Mouse (Mus musculus): ENCODE measurements around the gene Rnf183. TPM values are rescaled to one million over a fixed set of nuclear protein-coding genes. Genes with fewer than 3 reads are reported as not detected.

Rnf183 gene
- polyA plus RNA-seq, 1 experiment from 2014 or later: not detected

DNA sequence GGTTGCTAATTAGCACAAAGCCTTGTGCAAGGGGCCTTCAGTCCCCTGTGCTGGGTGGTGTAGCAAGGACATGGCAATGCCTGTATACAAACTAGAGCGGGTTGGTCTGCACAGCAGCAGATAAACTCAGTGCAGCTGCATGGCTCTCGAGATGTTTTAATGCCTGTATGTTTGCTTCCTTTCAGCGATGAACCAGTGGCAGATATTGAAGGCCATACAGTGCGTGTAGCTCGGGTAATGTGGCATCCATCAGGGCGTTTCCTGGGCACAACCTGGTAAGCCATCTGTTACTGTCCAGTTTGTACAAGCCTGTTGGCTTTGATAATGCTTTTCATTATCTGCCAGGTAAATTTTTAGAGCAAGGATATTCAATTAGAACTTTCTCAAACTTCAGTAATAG lies 16.0 kb downstream of the Rnf183 start:
- H3K4me1 ChIP-seq (ENCODE audit: control insufficient read depth, insufficient read depth, low read length): no peaks in the 10 kb centered on the region
- H3K9ac ChIP-seq (ENCODE audit: low read length): no peak overlapping the region
- H3K9me3 ChIP-seq (ENCODE audit: control insufficient read depth, low read length): no peaks in the 10 kb centered on the region
- WGBS: 97% methylated on average over 6 of the region's 6 CpGs
- no peak overlapping the region for H3K4me3 ChIP-seq (ENCODE audit: low read depth, low read length)
- H3K27me3 ChIP-seq (ENCODE audit: control insufficient read depth, insufficient read depth, low read length): no peaks in the 10 kb centered on the region
- peaks cover 42% of the 10 kb centered on the region for H3K36me3 ChIP-seq (ENCODE audit: control insufficient read depth, insufficient read depth, low read length)
- DNase-seq (ENCODE audit: low spot score) (no peak), ATAC-seq (ENCODE audit: insufficient number of reproducible peaks, low FRiP score, low TSS enrichment, low read depth) (no peak)
- no peak overlapping the region for H3K4me2 ChIP-seq (ENCODE audit: low read depth, severe bottlenecking)
- H3K27ac ChIP-seq (replicated peaks; ENCODE audit: low read depth, low read length): no peak overlapping the region

DNA sequence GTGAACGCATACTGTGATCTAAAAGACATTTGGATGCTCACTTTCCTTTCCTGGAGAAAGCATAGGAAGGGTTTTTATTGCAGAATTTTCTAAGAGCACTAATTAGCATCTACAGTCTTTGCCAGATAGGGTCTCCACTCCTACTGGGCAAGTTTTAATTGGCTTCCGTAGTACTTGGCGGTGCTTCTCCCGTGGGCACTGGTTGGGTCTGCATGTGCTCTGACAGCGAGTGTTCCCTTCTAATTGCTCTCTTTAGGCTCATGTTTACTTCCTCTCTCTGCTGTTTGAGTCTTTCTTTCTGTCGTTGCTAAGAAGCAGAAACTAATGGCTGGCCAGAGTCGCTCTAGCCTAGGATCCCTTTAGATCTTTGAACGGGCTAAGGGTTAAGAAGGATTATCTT lies 16.6 kb downstream of the Rnf183 start:
- H3K27ac ChIP-seq (replicated peaks; ENCODE audit: low read depth, low read length): no peak overlapping the region
- H3K4me2 ChIP-seq (ENCODE audit: low read depth, severe bottlenecking): no peak overlapping the region
- H3K4me3 ChIP-seq (ENCODE audit: low read depth, low read length): no peak overlapping the region
- DNase-seq (ENCODE audit: low spot score) (no peak), ATAC-seq (ENCODE audit: insufficient number of reproducible peaks, low FRiP score, low TSS enrichment, low read depth) (no peak)
- peaks cover 36% of the 10 kb centered on the region for H3K36me3 ChIP-seq (ENCODE audit: control insufficient read depth, insufficient read depth, low read length)
- no peaks in the 10 kb centered on the region for H3K9me3 ChIP-seq (ENCODE audit: control insufficient read depth, low read length)
- H3K9ac ChIP-seq (ENCODE audit: low read length): no peak overlapping the region
- no peaks in the 10 kb centered on the region for H3K4me1 ChIP-seq (ENCODE audit: control insufficient read depth, insufficient read depth, low read length)
- 81% methylated on average over 8 of the region's 8 CpGs for WGBS
- no peaks in the 10 kb centered on the region for H3K27me3 ChIP-seq (ENCODE audit: control insufficient read depth, insufficient read depth, low read length)

DNA sequence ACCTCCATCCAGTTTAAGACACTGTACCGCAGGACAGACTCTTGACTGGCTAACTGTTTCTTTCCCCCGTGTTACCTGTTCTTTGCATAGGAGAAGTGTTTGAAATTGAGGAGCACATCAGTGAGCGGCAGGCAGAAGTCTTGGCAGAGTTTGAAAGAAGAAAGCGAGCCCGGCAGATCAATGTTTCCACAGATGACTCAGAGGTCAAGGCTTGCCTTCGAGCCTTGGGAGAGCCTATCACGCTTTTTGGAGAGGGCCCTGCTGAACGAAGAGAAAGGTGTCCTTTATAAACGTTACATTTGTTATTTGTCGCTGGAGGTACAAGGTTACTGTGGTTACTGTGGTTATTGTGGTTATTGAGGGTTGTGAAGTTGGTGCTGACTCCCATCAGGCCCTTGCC lies 23.4 kb downstream of the Rnf183 start:
- H3K4me1 ChIP-seq (ENCODE audit: control insufficient read depth, insufficient read depth, low read length): 0 out of 2 replicates have a peak, but pooled peaks cover 2% of the 10 kb centered on the region
- no peaks in the 10 kb centered on the region for H3K27me3 ChIP-seq (ENCODE audit: control insufficient read depth, insufficient read depth, low read length)
- WGBS: 96% methylated on average over 10 of the region's 10 CpGs
- DNase-seq (ENCODE audit: low spot score): no peak
- H3K27ac ChIP-seq (replicated peaks; ENCODE audit: low read depth, low read length): no peak overlapping the region
- no peak overlapping the region for H3K9ac ChIP-seq (ENCODE audit: low read length)
- H3K4me3 ChIP-seq (ENCODE audit: low read depth, low read length): no peak overlapping the region
- no peaks in the 10 kb centered on the region for H3K9me3 ChIP-seq (ENCODE audit: control insufficient read depth, low read length)
- ATAC-seq (ENCODE audit: insufficient number of reproducible peaks, low FRiP score, low TSS enrichment, low read depth): no peak
- H3K36me3 ChIP-seq (ENCODE audit: control insufficient read depth, insufficient read depth, low read length): peaks cover 11% of the 10 kb centered on the region
- H3K4me2 ChIP-seq (ENCODE audit: low read depth, severe bottlenecking): no peak overlapping the region

DNA sequence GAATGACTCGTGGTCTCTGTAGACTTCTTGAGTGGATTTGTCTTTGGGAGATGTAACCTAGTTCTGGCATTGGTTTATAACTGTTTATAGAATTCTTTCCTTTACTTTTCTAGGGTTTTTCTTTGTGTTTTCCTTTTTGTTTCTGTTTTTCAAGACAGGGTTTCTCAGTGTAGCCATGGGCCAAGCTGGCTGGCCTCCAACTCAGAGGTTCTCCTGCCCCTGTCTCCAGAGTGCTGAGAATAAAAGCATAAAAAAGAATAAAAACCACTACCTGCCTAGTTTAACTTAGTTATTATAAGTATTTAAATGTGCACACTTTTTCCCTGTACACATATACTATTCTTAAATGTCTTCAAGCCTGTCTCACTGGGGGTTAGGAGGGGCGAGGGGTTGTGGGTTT lies 24.7 kb downstream of the Rnf183 start:
- no peak for DNase-seq (ENCODE audit: low spot score)
- 88% methylated on average over 2 of the region's 2 CpGs for WGBS
- H3K9me3 ChIP-seq (ENCODE audit: control insufficient read depth, low read length): no peaks in the 10 kb centered on the region
- peak overlapping the region; percentile 56; the same call in 1 of the 2 replicates for H3K4me2 ChIP-seq (ENCODE audit: low read depth, severe bottlenecking)
- H3K36me3 ChIP-seq (ENCODE audit: control insufficient read depth, insufficient read depth, low read length): peaks cover 11% of the 10 kb centered on the region
- no peak overlapping the region for H3K4me3 ChIP-seq (ENCODE audit: low read depth, low read length)
- H3K27ac ChIP-seq (replicated peaks; ENCODE audit: low read depth, low read length): no peak overlapping the region
- H3K9ac ChIP-seq (ENCODE audit: low read length): no peak overlapping the region
- no peaks in the 10 kb centered on the region for H3K27me3 ChIP-seq (ENCODE audit: control insufficient read depth, insufficient read depth, low read length)
- no peak for ATAC-seq (ENCODE audit: insufficient number of reproducible peaks, low FRiP score, low TSS enrichment, low read depth)
- H3K4me1 ChIP-seq (ENCODE audit: control insufficient read depth, insufficient read depth, low read length): 0 out of 2 replicates have a peak, but pooled peaks cover 2% of the 10 kb centered on the region

DNA sequence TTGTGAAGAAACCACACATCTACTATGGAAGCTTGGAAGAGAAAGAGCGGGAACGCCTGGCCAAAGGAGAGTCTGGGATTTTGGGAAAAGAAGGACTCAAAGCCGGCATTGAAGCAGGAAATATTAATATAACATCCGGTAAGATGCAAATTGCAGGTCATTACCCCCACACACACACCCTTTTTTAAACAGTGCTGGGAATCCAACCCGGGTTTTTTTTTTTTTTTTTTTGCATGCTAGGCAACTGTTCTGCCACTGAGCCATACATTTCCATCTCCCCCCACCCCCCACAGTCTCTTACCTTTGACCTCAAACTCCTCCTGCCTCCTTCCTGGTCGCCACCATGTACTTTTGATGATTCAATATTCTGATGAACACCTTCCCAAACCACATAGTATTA lies 25.4 kb downstream of the Rnf183 start:
- peaks cover 8% of the 10 kb centered on the region for H3K36me3 ChIP-seq (ENCODE audit: control insufficient read depth, insufficient read depth, low read length)
- H3K27ac ChIP-seq (replicated peaks; ENCODE audit: low read depth, low read length): no peak overlapping the region
- DNase-seq (ENCODE audit: low spot score): no peak

DNA sequence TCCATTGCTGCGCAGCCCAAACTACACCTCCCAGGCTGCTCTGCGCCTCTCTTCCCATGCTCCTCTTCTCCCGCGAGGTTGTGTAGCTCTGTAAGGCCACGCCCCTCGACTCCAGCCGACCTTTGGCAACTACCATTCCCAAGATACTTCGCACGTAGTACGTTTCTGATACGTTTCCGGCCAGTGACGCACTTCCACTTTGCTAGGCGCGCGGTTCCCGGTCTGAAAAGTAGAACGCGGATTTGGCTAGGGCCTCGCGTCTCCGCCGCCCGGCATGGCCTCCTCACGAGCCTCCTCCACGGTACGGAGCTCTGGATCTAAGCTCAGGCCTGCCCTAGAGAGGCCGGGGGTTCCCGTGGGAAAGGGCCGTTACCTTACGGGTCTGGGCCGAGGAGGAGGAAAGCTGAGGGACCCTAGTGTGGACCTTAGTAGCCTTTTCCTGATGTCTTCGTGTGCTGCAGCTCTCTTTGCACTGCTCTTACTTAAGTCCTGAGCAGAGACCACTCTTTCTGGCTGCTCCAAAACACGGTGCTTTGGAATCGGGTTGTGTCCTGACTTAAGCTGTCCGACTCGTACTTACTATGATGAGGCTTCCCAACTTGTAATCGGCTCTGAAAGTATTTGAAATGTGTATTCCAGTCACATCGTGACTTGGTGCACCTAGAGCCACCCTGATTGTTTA lies 26.3 kb downstream of the Rnf183 start, which contains the start of the genes Cdc26 and Prpf4:
Gene Cdc26, minus strand, starts transcription at position 42 of the 682 bp plus-strand sequence.
Gene Prpf4, plus strand, starts transcription at position 197 of the 682 bp plus-strand sequence.
- Histone ChIP-seq H3K9ac (ENCODE audit: low read length) (peak within 1 kb of the TSS; percentile 82), H3K4me2 (ENCODE audit: low read depth, severe bottlenecking) (peak within 1 kb of the TSS; percentile 56), H3K9me3 (ENCODE audit: control insufficient read depth, low read length) (no peaks in the 10 kb centered on the region), H3K27me3 (ENCODE audit: control insufficient read depth, insufficient read depth, low read length) (no peaks in the 10 kb centered on the region), H3K27ac (replicated peaks; ENCODE audit: low read depth, low read length) (peak within 1 kb of the TSS; percentile 59), H3K36me3 (ENCODE audit: control insufficient read depth, insufficient read depth, low read length) (peaks cover 8% of the 10 kb centered on the region), H3K4me3 (ENCODE audit: low read depth, low read length) (peak within 1 kb of the TSS; percentile 75), H3K4me1 (ENCODE audit: control insufficient read depth, insufficient read depth, low read length) (0 out of 2 replicates have a peak, but pooled peaks cover 2% of the 10 kb centered on the region)
- ATAC-seq (ENCODE audit: insufficient number of reproducible peaks, low FRiP score, low TSS enrichment, low read depth) (peak; percentile 98), DNase-seq (ENCODE audit: low spot score) (peak; percentile 98)
- under 1% methylated on average over 39 of the region's 39 CpGs for WGBS

More for the DNA sequence above, 25.4 kb downstream of the Rnf183 start:
- no peaks in the 10 kb centered on the region for H3K9me3 ChIP-seq (ENCODE audit: control insufficient read depth, low read length)
- H3K9ac ChIP-seq (ENCODE audit: low read length): peak overlapping the region; percentile 78
- WGBS: 35% methylated on average over 6 of the region's 6 CpGs
- peak overlapping the region; percentile 75 for H3K4me3 ChIP-seq (ENCODE audit: low read depth, low read length)
- peak overlapping the region; percentile 56 for H3K4me2 ChIP-seq (ENCODE audit: low read depth, severe bottlenecking)
- no peaks in the 10 kb centered on the region for H3K27me3 ChIP-seq (ENCODE audit: control insufficient read depth, insufficient read depth, low read length)
- 0 out of 2 replicates have a peak, but pooled peaks cover 2% of the 10 kb centered on the region for H3K4me1 ChIP-seq (ENCODE audit: control insufficient read depth, insufficient read depth, low read length)
- no peak for ATAC-seq (ENCODE audit: insufficient number of reproducible peaks, low FRiP score, low TSS enrichment, low read depth)

DNA sequence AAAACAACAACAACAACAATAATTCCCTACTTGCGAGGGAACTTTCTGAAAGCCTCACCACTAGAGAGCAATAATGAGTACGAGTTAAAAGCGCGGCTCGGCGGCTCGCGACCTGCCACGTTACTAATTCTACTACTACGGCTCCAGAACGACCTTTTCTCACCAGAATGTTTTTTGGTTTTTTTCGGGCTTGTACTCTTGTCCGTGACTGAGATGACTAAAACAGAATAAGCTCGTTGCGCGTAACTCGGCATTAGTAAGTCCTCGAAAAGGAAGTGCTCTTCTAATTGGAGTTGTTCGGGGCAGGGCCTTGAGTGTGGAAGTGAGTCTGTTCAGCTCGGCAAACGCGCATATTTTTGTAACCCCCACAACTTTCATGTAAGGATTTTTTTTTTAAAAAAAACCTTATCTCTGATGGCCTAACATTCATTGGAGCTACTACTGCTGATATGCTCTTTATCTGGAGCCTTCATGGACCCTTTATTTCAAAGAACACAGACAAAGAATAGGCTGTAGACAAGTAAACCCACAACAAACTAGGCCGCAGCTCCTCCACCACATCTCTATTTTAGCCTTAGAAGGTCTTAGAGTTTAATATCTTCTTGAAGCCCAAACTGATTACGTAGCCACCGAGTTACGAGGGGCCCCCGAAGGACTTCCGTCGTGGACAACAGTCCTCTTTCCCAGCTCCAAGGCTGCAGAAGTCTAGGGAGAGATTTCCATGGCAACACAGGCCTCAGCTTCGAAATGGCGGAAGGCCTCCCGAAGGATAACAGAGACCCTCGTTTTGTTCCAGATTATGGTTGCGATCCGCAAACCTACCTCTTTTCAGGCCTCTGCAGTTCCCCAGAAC lies 27.1 kb downstream of the Rnf183 start:
- Histone ChIP-seq H3K27ac (replicated peaks; ENCODE audit: low read depth, low read length) (peak overlapping the region; percentile 59; the same call in 1 of the 2 replicates), H3K4me2 (ENCODE audit: low read depth, severe bottlenecking) (peak overlapping the region; percentile 33), H3K27me3 (ENCODE audit: control insufficient read depth, insufficient read depth, low read length) (no peaks in the 10 kb centered on the region), H3K9ac (ENCODE audit: low read length) (peak overlapping the region; percentile 82), H3K4me1 (ENCODE audit: control insufficient read depth, insufficient read depth, low read length) (0 out of 2 replicates have a peak, but pooled peaks cover 2% of the 10 kb centered on the region), H3K9me3 (ENCODE audit: control insufficient read depth, low read length) (no peaks in the 10 kb centered on the region), H3K4me3 (ENCODE audit: low read depth, low read length) (peak overlapping the region; percentile 75), H3K36me3 (ENCODE audit: control insufficient read depth, insufficient read depth, low read length) (peaks cover 7% of the 10 kb centered on the region)
- under 1% methylated on average over 35 of the region's 35 CpGs for WGBS
- ATAC-seq (ENCODE audit: insufficient number of reproducible peaks, low FRiP score, low TSS enrichment, low read depth) (peak; percentile 2; the same call in 1 of the 2 replicates), DNase-seq (ENCODE audit: low spot score) (peak; percentile 81)

DNA sequence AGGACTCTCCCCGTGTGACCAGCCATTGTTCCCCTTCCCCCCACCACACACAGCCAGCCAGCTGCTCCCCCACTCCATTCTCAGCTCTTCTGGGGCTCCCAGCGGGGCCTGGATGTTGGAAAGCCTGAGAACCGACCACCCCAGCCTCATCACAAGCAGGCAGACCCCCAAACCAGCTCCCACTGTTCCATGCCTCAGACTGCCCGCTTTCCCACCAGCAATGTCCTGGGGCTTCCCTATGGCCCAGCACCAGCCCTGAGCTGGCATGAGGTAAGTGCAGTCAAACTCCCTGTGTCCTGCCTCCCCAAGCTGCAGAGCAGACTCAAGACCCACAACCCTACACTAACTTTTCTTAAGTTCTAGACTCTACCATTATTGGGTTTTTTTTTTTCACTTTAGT lies 28.9 kb downstream of the Rnf183 start:
- H3K4me3 ChIP-seq (ENCODE audit: low read depth, low read length): no peak overlapping the region
- H3K4me1 ChIP-seq (ENCODE audit: control insufficient read depth, insufficient read depth, low read length): 0 out of 2 replicates have a peak, but pooled peaks cover 2% of the 10 kb centered on the region
- peaks cover 10% of the 10 kb centered on the region; the same call in 1 of the 2 replicates for H3K36me3 ChIP-seq (ENCODE audit: control insufficient read depth, insufficient read depth, low read length)
- 87% methylated on average over 4 of the region's 4 CpGs for WGBS
- no peak overlapping the region for H3K9ac ChIP-seq (ENCODE audit: low read length)
- H3K27me3 ChIP-seq (ENCODE audit: control insufficient read depth, insufficient read depth, low read length): no peaks in the 10 kb centered on the region
- DNase-seq (ENCODE audit: low spot score): no peak
- H3K27ac ChIP-seq (replicated peaks; ENCODE audit: low read depth, low read length): no peak overlapping the region
- H3K4me2 ChIP-seq (ENCODE audit: low read depth, severe bottlenecking): no peak overlapping the region
- ATAC-seq (ENCODE audit: insufficient number of reproducible peaks, low FRiP score, low TSS enrichment, low read depth): no peak
- H3K9me3 ChIP-seq (ENCODE audit: control insufficient read depth, low read length): no peaks in the 10 kb centered on the region
